Mouse (Mus musculus) lung, adult 2 months (tissue): ENCODE measurements around the gene Pdlim5. TPM values are rescaled to one million over a fixed set of nuclear protein-coding genes. Genes with fewer than 3 reads are reported as not detected.

Source experiments
- DNase-seq: peaks from one replicate; pipeline ENCODE4 v3.0.0; 2022
- H3K4me1 ChIP-seq: fragments of 200-500 bp; 2 replicates; pipeline ENCODE4 v1.6.1; 2011; ENCODE audit warnings: low read length; ENCODE audit not compliant: control insufficient read depth, insufficient read depth
- H3K4me3 ChIP-seq: fragments of 200-500 bp; replicated peaks from 2 replicates; pipeline ENCODE3; 2011; ENCODE audit warnings: low read depth, mild to moderate bottlenecking, control low read depth, low read length; ENCODE audit errors: extremely low read depth
- CTCF ChIP-seq: fragments of 200-500 bp; IDR thresholded peaks from 2 replicates; pipeline ENCODE4 v1.5.1; 2011; ENCODE audit warnings: mild to moderate bottlenecking, low read length, control low read depth; ENCODE audit not compliant: insufficient read depth
- POLR2A ChIP-seq: fragments of 200-500 bp; IDR thresholded peaks from 2 replicates; pipeline ENCODE4 v1.6.1; 2011; ENCODE audit warnings: low read depth, mild to moderate bottlenecking, control low read depth, low read length, borderline replicate concordance; ENCODE audit errors: extremely low read depth
- whole genome bisulfite sequencing: fragments of 180-500 bp; shearing (Covaris S2); methylation state at CpG from one replicate; pipeline ENCODE4 v1.1.7; 2018; 5-methylcytosine and 5-hydroxymethylcytosine counted together
- polyA plus RNA-seq: library from polyadenylated mRNA; depleted of rRNA; stranded (reverse); fragments of >200 nt; gene quantifications from 2 replicates; pipeline ENCODE4 v1.2.3, GENCODE M21; 2012

Pdlim5 gene
- polyA plus RNA-seq, 1 experiment: 52.6 TPM

GRCm38 (mm10) chr3:142345235-142346125 is 50.0 kb downstream of the Pdlim5 start:
- no peak for TF ChIP-seq CTCF
- no peak for TF ChIP-seq POLR2A
- DNase-seq: no peak
- Histone ChIP-seq H3K4me3 (no peak overlapping the region), H3K4me1 (peaks cover 2% of the 10 kb centered on the region; the same call in 1 of the 2 replicates)
- 49% methylated on average over 8 of the region's 8 CpGs for WGBS

DNA sequence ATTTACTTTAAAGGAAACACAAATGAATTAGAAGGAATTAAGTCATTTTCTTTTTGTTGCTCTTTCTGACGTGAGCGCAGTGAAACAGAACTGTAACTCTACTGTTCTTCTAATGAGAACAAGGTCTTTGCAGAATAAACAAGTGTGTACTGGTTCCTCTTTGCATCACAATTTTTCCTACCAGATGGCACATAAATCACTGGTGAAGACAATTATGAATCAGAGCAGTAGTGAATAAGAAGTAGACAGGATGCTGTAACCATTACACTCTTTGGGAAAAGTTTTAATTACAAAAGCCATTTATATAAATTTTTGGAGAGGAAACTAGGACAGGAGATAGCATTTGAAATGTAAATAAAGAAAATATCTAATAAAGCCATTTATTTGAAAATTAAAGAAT is 51.7 kb downstream of the Pdlim5 start:
- no peak for DNase-seq
- no peak for TF ChIP-seq CTCF
- 72% methylated on average over 2 of the region's 2 CpGs for WGBS

GRCm38 (mm10) chr3:142340701-142341100 is 54.8 kb downstream of the Pdlim5 start:
- Histone ChIP-seq H3K4me1 (peaks cover 2% of the 10 kb centered on the region; the same call in 1 of the 2 replicates), H3K4me3 (no peak overlapping the region)
- WGBS: 46% methylated on average over 2 of the region's 2 CpGs
- DNase-seq: no peak
- TF ChIP-seq CTCF (no peak), POLR2A (no peak)

More for the DNA sequence above, 51.7 kb downstream of the Pdlim5 start:
- Histone ChIP-seq H3K4me1 (peaks cover 2% of the 10 kb centered on the region; the same call in 1 of the 2 replicates), H3K4me3 (no peak overlapping the region)

- no peak for TF ChIP-seq CTCF
- TF ChIP-seq POLR2A: no peak
- Histone ChIP-seq H3K4me3 (no peak overlapping the region), H3K4me1 (peaks cover 2% of the 10 kb centered on the region; the same call in 1 of the 2 replicates)
- 33% methylated on average over 6 of the region's 6 CpGs for WGBS
- peak; percentile 25 for DNase-seq
Measured at GRCm38 (mm10) chr3:142339440-142340251, 55.9 kb downstream of the Pdlim5 start.

- Histone ChIP-seq H3K4me1 (no peaks in the 10 kb centered on the region; the same call in 1 of the 2 replicates), H3K4me3 (no peak overlapping the region)
- DNase-seq: no peak
- TF ChIP-seq POLR2A (no peak), CTCF (no peak)
- 86% methylated on average over 4 of the region's 4 CpGs for WGBS
Measured at GRCm38 (mm10) chr3:142338058-142338457, 57.4 kb downstream of the Pdlim5 start.

GRCm38 (mm10) chr3:142334496-142334895 is 61.0 kb downstream of the Pdlim5 start:
- no peak overlapping the region for H3K4me3 ChIP-seq
- no peaks in the 10 kb centered on the region; the same call in 1 of the 2 replicates for H3K4me1 ChIP-seq
- TF ChIP-seq POLR2A (no peak), CTCF (no peak)
- DNase-seq: no peak
- WGBS: 92% methylated on average over 3 of the region's 3 CpGs

DNA sequence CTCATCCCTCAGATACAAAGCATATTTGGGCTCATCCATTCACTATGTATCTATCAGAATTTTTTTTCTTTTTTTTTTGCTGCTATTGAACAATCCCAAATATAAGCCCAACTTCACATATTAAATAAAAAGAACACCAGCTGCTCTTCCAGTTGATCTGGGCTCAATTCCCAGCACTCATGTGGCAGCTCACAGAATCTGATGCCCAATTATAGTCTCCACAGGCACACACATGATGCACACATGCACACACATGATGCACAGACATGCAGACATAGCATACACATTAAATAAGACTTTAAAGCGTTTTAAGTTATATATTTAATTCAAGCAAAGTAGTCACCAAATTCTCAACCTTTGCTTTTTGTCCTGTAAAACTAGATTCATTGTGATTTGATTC is 62.0 kb downstream of the Pdlim5 start:
- WGBS: 98% methylated on average over 1 of the region's 1 CpGs
- H3K4me3 ChIP-seq: no peak overlapping the region
- no peak for TF ChIP-seq POLR2A
- no peak for TF ChIP-seq CTCF
- H3K4me1 ChIP-seq: no peaks in the 10 kb centered on the region; the same call in 1 of the 2 replicates
- no peak for DNase-seq

- no peak for DNase-seq
- TF ChIP-seq CTCF: no peak
- TF ChIP-seq POLR2A: no peak
- H3K4me1 ChIP-seq: no peaks in the 10 kb centered on the region; the same call in 1 of the 2 replicates
- 49% methylated on average over 4 of the region's 4 CpGs for WGBS
- no peak overlapping the region for H3K4me3 ChIP-seq
Measured at GRCm38 (mm10) chr3:142332716-142333115, 62.8 kb downstream of the Pdlim5 start.

DNA sequence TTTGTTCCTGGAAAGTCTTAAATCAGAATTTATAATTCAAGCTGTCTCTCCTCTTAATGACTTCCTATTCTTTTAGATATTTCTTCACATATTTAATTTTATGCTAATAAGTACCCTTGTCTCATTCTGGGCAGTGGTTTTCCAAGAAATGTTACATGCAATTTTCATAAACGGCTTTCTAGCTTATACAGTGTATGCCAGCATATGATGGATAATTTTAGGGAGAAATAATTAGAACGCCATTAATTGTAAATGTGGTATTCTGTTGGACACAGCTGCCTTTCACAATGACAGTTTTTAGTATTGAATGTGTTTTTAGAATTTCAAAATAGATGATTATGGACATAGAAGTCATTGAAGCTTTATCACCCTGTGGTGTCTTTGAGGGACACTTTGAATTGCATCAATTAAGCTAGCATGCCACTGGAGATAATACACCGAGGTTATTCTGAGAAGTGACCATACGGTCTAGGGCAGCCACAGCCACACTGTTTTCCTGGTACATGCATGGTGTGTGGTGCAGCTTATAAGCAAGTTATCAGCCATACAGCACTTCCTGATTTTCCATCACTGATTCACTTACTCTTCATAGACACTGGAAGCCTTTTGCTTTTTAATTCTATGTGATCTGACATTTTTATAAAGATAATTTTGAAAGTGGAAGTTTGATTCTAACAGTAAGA is 63.5 kb downstream of the Pdlim5 start:
- TF ChIP-seq CTCF: no peak
- TF ChIP-seq POLR2A: no peak
- Histone ChIP-seq H3K4me3 (no peak overlapping the region), H3K4me1 (no peaks in the 10 kb centered on the region; the same call in 1 of the 2 replicates)
- 83% methylated on average over 4 of the region's 4 CpGs for WGBS
- DNase-seq: no peak
